Mouse (Mus musculus): ENCODE results near the gene Naa15.
"Not testable (repeated sequence)": the region's sequence is repeated elsewhere in the genome, so short reads cannot be mapped to it uniquely, and the experiment has no call there.

The Naa15 gene

DNA sequence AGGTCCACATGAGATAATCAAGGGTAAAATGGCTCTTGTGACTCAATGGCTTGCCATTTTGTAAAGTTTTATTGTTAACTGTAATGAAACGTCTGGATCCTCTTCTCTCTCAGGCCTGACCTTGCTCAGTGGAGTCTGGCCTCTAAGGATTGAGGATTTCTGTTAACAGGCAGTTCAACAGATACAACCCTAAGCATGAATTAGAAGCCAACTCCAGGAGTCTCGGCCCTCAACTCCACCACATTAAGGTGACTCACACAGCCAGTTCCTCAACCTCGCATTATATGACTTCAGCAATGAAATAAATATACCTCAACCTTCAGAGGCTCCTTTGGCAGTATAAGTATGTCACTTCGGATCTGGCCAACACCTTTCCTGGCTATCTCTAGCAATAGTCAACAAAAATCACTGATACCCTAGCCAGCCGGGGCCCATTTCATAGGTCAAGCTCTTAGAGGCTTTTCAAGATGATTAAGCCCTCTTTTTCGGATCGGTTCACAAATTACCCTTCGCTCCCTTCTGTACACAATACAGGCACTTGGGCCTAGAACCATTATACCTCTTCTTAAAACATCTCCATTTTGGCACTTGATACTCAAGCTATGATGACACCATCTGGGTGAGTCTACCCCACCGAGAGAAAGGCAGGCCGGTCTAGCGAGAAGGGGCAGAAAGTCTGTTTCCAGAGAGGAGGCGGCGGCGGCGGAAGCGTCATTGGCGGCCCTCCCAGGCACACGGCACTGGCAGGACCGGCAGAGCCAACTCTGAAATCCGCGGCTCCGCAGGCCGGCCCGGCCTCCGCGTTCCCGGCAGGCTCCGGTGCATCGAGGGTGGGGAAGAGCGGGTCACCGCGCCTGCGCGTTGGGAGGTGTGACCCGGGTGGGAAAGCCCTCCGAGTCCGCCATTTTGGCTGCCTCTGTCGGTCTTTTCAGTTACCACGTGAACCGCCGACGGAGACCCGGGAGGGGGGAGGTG lies at the start of gene Naa15:
Gene Naa15, plus strand, starts transcription at position 51 of the 975 bp plus-strand sequence.
- peak; percentile 97 for DNase-seq (ENCODE audit: low spot score)

DNA sequence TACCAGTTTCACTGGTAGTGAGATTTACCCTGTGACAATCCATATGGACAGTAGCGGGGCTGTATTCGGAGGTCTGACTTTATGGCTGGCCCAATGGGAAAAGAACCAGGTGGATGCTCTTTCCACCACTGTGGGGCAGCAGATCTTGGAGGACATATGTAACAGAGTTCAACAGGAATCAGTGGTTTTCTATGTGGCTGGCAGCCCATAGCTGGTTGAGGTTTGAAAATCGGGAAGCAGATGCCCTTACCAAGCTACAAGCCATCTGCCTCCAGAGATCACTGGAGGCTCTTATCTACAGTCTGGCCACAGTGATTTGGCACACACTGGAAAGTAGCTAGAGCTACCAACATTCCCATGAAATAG lies 49.4 kb upstream of the Naa15 start:
- DNase-seq (ENCODE audit: low spot score): no peak

DNA sequence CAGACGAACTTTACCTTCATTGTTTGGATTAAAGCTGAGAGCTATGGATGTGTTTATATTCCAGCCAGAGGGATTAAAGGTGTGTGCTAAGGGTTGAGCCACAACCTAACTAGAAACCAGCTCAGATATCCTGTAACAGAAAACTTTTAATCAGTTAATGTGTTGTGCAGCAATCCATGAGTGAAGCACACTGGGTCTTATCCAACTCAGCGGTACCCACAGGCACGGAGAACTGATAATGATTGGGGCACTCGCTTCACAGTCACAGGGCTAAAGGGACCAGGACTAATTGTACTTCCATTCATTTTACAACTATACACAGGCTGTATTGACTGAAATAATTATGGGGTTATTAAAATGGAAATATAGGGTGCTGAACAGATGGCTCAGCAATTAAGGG lies 48.0 kb upstream of the Naa15 start:
- DNase-seq (ENCODE audit: low spot score): no peak

DNA sequence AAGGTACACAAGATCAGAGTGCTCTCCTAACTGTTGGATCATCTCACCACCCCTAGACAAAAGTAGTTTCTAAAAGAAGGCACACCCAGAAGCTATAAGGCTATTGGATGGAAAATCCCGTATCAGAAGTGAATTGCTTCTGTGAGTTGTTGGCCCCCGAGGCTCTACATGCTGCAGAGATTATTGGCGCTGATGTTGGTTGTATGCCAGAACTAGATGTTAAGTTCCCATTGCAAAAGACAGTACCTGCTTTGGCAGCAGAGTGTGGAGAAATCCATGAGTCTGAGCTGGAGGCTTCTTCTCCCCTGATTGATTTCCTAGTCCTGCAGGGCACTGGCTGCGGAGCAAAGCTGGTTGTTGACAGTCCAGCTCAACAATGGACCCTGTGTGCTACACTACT lies 46.9 kb upstream of the Naa15 start:
- DNase-seq (ENCODE audit: low spot score): no peak

DNA sequence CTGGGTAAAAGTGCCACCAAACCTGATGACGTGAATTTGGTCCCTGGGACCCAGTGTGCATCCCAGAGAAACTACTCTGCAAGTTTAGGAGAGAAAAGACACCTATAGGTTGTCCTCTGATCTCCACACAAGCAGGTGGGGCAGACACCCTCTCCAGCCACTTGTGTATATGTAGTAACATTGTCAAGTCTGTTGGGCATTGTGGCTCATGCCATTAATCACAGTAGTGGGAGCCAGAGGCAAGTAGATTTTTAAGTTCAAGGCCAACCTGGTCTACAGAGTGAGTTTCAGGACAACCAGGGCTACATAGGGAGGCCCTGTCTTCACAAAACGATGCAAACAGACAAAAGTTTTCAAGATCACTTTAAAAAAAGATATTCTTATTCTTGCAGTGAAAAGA lies 43.1 kb upstream of the Naa15 start:
- DNase-seq (ENCODE audit: low spot score): no peak

DNA sequence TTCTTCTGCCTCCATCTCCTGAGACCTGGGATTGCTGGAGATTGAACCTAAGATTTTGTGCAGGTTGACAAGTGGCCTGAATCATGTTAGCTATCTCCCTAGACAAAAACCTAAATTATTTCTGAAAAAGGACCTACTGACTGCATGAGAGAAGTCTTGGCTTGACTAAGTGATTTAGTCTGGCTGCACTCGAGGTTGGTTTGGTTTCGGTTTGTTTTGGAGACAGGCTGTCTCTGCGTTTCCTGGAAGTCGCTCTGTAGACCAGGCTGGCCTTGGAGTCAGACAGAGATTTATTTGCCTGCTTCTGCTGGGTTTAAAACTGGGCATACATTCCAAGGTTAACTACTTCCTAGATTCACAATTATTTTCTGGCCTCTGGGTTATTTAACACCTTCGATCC lies 42.1 kb upstream of the Naa15 start:
- DNase-seq (ENCODE audit: low spot score): no peak

DNA sequence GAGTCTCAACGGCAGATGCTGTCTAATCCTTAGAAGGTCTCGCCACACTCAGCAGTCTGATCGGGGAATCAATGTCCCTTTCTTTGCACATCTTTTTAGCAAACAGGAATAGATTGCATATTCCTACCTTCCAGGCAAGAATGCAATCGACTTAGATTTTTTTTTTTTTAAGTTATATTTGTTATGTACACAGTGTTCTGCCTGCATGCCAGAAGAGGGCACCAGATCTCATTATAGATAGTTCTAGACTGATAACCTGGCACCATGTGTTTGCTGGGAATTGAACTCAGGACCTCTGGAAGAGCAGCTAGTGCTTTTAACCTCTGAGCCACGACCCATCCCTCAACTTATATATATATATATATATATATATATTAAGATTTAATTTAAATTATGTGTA lies 41.4 kb upstream of the Naa15 start:
- DNase-seq (ENCODE audit: low spot score): no peak

DNA sequence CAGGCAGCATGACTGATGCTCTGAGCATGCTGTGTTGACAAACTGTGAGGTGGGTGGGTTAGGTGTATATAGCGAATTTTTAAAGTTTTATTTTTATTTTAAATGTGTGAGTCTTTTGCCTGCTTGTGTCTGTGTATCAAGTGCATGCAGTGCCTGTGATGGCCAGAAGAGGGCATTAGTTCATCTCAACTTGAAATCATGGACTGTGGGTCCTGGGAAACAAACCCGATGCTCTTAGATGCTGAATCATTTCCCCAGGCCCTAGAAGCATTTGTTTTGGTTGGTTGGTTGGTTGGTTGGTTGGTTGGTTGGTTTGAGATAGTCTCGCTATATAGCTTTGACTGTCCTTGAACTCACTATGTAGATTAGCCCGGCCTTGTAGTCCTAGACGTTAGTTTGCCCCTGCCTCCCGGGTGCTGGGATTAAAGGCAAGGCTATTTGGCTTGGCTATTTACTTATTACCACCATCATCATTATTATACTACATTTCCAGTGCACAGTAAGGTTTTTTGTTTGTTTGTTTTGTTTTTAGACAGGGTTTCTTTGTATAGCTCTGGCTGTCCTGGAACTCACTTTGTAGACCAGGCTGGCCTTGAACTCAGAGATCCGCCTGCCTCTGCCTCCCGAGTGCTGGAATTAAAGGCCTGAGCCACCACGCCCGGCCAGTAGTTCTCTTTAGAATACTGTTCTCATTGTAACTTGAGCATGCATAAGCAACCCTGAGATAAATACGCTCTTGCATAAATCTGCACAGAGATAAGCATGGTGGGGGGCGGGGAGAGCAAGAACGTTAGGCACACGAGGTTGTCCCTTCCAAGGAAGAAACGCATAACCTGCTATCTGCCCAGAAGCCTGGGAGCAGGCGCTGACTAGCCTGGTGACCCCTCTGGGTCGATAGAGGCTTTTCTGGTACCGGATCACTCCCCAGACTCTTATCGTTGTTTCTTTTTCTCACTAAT lies 39.4 kb upstream of the Naa15 start:
- DNase-seq (ENCODE audit: low spot score): peak; percentile 64

DNA sequence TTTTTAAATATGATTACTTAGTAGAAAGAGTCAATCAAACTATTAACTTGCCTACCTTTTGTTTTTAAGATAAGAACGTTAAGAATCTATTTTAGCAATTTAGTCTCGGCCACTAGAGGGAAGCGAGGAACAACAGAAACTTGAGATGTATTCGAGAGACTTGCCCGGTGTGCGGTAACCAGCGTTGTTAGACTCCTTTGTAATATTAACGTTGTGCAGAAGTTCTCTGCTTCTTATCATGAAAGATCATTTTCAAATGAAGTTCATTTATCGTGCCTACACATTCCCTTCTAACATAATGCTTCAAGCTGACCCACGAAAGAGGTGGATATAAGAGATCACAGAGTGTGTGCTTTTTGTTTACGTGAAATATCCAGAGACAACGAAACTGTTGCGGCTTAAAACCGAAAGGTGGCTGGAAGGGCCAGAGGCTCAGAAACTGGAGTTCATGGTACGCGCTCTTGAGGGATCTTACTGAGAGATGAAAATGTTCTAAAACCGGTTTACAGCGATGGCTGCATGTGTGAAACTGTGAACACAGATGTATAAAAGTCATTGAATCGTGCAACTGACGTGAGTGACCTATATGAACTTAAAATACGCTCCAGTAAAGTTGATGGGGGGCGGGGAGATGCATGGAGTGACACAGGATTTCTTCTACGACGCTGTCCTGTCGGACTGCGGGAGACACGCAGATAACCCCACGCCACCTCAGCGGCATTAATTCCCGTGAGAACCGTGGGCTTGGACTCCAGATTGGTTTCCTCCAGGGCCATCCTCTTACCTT lies 36.9 kb upstream of the Naa15 start:
- peak; percentile 77 for DNase-seq (ENCODE audit: low spot score)

DNA sequence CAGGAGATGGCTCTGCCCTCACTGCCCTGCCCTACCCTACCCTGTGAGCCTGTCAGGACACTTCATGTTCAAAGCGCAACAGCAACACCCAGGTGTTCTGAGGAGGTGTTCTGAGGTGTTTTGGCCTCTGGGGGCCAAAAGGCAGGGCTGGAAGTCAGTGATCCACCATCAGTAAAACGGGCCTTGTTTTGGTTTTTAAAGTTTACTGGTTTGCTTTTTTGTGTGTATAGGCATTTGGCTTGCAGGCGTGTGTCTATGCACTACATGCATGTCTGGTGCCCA lies 36.3 kb upstream of the Naa15 start:
- no peak for DNase-seq (ENCODE audit: low spot score)

DNA sequence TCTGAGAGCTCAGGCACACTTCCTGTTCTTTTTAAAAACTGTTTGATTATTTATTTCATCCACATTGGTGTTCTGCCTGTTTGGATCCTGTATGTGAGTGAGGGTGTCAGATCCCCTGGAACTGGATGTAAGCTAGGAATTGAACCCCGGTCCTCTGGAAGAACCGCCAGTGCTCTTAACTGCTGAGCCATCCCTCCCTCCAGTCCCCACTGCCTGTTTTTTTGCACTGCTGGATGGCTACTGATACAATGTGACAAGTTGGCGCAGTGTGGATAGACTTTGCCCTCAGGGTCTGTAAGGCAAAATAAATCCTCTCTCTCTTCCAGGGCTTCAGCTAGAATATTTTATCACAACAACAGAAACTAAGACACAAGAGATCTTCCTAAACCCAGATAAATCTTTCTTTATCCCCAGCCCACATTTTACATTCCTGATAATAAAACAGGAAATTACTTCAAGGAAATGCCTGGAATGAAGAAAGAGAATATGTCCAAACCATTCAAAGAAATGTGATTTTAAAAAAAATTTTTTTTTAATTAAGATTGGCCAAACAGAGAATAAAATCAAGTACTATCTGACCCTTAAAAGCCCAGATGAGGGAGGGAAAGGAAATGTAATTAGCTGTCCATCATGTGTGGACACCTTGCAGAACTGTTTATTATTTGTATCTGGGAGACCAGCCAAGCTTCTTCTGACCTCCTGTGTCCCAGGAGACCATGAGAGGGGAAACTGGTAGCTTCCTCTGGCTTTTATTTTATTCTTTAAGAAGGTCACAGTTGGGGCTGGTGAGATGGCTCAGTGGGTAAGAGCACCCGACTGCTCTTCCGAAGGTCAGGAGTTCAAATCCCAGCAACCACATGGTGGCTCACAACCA lies 34.9 kb upstream of the Naa15 start:
- no peak for DNase-seq (ENCODE audit: low spot score)

DNA sequence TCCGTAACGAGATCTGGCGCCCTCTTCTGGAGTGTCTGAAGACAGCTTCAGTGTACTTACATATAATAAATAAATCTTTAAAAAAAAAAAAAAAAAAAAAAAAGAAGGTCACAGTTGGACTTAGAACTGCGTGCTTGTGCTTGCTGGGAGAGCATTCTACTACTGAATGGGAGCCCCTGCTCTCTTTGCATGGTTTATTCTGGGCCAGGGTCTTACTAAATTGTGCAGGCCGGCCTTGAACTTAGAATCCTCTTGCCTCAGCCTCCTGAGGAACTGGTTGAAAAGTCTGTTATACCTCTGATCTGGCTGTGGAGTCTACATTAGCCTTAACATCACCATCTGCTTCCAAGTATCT lies 34.3 kb upstream of the Naa15 start:
- no peak for DNase-seq (ENCODE audit: low spot score)

DNA sequence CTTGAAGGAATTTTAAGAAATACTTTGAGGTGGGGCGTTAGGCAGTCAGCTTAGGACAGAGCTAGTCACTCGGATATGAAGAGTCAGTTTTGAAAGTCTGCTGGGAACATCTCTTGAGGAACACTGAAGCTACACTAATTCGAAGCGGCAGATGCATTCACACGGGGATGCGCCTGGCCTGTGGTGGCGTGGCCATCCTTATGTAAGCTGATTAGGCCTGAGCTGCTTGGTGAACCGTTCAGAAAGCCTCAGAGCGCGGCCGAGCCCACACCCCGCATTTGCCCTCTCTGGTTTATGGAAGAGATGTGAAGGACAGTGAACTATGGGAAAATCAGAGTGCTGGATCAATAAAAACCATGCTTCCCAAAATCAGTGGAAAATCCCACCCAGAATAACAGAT lies 31.5 kb upstream of the Naa15 start:
- peak; percentile 59 for DNase-seq (ENCODE audit: low spot score)

DNA sequence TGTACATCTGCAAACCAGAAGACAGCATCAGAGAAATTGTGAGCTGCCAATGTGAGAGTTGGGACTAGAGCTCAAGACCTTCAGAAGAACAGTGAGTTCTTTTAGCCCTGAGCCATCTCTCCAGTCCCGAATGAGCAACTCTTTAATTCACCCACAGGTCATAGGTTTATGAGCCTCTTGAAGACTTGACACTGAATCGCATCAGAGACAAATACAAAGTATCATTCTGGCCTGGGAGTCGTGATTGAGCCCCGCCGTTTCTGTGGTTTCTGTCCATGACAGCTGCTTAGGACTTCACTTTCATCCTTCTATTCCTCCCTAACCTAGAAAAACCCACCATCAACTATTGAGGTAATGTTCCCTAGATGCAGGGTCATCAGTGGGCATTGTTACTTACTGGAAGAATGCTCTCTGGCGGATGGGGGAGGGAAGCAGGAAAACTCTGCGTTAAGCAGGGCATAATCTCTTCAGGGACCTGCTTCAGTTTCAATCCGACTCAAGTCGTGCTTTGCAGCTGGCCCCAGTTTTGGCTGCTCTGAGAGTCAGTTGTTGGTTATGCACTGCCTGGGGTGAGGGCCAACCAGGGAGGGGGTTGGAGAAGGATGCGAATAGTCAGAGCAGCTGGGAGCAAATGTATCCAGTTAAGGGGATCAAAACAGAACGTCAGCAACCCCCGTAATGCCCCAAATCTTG lies 28.4 kb upstream of the Naa15 start:
- DNase-seq (ENCODE audit: low spot score): no peak

DNA sequence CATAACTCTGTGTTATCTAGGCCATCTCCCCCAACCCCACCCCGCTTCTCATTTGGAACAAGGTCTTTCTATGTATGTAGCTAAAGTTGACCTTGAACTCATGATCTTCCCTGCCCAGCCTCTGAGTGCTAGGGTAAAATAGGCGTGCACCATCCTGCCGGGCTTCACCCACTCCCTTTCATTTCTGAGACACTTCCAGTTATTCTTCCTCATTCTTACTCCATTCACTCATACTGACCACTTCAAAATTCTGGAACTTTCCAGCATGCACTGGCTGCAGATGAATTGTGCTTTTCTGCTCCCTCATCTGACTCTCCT lies 27.9 kb upstream of the Naa15 start:
- no peak for DNase-seq (ENCODE audit: low spot score)

DNA sequence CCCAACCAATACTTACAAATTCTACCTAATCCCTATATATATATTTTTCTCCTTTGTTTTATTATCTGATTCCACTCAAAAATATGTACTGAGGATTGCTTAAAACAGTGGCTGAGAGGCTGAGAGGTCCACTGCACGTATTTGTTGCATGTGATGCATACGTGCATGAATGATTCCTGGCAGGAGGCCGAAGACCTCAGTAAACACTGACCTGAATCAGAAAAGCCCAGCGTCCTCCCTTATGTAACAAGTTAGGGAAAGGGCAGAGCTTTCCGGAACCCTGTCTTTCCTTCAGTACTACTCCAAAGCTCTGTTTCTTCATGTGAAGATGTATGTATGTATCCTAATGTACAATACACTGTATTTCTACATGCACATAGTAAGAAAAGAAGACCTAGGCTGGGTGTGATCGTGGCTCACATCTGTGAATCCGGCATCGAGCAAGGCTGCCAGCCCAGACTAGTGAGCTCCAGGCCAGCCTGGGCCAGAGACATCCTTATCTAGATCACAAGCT lies 27.0 kb upstream of the Naa15 start:
- DNase-seq (ENCODE audit: low spot score): no peak

DNA sequence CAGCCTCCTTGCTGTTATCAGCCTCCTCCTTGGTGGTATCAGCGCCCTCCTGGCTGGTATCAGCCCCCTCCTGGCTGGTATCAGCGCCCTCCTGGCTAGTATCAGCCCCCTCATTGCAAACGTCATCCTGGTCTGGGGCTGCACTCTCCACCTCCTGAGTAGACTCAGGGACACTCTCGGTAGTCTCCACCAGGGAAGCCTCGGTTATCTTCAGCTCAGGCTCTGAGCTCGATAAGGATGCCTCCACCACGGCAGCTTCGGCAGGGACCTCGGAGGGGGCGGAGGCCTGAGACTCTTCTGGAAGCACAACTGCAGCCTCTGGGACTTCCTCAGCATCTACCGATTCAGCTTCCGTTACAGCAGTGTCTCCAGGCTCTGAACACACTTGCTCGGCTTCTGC lies 26.0 kb upstream of the Naa15 start:
- peak; percentile 47 for DNase-seq (ENCODE audit: low spot score)

DNA sequence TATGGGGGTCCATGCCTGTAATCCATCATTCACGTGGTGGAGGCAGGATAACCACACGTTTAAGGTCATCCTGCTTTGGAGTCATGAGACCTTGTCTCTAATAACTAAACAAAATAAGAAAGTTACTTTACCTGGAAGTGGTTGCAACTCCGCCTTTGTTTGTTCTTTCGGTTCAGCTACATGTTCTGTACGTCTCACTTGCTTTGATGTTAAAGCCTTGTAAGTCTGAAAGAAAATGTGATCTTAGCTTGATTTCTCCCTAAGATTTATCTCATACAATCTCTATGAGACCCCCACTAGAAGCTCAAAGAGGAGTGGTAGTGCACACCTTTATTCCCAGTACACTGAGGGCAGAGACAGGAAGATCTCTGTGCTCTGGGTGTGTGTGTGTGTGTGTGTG lies 23.9 kb upstream of the Naa15 start:
- no peak for DNase-seq (ENCODE audit: low spot score)

DNA sequence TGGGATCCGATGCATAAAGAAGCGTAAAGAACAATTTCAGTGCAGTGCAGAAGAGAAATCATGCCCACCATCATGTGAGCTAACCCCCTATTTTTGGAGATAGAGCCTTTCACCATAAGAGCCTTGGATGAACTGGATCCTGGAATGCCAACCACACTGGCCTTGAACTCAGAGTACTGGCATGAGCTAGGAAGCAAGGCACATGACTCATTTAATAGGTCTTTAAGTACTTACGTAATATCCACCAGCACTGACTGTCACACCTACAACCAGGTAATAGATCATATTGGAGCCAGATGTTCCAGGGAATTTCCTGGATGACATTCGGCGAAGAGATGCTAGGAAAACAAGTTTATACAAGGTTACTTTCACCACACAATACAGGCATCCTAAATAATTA lies 23.4 kb upstream of the Naa15 start:
- no peak for DNase-seq (ENCODE audit: low spot score)

DNA sequence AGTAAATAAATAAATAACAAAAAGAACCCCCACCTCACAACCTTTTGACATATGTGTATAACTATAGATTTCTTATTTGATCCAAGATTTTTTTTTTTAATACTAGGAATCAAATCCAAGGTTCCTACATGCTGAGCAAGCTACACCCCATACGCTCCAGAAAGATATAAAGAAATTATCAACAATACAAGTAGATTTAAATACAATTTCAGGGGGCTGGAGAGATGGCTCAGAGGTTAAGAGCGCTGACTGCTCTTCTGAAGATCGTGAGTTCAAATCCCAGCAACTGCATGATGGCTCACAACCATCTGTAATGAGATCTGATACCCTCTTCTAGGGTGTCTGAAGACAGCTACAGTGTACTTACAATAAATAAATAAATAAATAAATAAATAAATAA lies 21.9 kb upstream of the Naa15 start:
- DNase-seq (ENCODE audit: low spot score): not testable (repeated sequence)

DNA sequence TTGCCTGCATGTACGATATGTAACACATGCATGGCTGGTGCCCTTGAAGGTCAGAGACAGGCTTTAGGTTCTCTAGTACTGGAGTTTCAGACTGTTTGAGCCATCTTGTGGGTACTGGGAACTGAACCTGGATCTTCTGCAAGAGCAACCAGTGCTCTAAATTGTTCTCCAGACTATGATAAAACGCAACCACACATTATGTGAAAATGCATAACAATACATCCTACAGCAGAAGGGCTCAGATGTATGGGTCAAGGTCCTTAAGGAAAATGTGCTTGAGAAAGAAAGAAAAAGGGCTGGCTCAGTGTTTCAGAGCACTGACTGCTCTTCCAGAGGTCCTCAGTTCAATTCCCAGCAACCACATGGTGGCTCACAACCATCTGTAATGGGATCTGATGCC lies 21.3 kb upstream of the Naa15 start:
- no peak for DNase-seq (ENCODE audit: low spot score)

Data from embryo, embryonic 10 days (tissue).